Mouse (Mus musculus): Measurements from ENCODE around the gene Ift122. TPM values are rescaled to one million over a fixed set of nuclear protein-coding genes. Genes with fewer than 3 reads are reported as not detected.

The Ift122 gene
- total RNA-seq, 2 experiments from 2014 or later: 16.3 to 16.7 TPM

- no peak for DNase-seq
Measured at GRCm38 (mm10) chr6:115924829-115925228, 71.6 kb downstream of the Ift122 start.

GRCm38 (mm10) chr6:115926416-115926815 lies 73.1 kb downstream of the Ift122 start:
- no peak for DNase-seq

DNA sequence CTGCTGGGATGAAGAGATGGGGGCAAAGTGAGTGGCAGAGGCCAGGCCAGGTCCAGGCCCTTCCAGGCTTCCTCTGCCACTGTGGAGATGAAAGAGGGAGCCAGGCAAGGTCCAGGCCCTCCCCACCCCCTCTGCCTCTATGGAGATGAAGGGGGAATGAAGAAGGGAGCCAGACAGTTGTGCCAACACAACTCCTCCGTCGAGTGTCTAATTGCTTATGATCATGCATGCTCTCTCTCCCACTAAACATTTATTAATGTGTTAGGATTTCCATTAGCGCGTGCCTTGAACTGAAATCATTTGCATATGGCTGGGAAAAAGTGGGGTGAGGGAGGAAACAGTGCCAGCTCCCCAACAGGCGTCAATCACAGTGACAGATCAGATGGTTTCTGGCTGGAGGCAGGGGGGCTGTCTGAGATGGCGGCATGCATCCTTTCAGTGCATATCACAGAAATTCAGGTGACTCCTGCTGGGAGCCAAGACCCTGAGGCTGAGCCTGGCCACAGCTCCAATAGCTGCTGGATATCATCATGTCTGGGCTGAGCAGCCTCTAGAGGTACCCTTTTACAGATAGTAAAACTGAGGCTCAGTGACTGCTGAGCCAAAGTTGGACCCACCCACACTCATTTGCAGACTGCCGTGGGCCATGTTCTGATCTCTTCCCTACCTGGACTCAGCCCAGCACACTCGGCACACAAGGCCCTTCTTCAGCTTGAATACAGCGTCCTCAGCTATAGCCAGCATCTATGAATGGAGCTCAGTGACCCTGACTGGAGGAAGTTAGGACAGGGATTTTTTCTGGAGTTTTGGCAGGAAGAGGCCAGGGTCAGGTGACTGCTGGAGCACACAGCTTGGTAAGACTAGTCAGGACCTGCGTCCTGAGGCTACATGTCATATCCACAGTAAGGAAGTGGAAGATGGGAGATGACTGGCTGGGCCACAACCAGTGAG lies 74.3 kb downstream of the Ift122 start:
- no peak for DNase-seq

DNA sequence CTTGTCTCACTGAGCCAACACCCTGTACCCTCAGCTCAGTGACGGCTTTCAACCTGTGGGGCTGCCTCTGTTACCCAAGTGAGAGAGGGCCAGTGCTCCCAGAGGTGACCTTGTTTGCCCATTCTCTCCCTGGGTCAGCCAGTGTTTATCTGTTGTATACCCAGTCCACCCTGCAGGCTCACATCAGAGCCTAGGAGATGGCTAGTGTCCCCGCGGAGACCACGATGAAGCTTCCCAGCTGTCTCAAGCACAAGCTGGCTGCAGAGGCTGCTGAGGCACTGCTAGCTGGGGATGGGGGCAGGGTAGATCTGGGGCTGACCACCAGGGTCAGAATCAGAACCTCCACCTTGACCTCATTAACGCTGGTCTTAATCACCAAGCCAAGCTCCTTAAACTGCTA lies 76.7 kb downstream of the Ift122 start:
- no peak for DNase-seq

DNA sequence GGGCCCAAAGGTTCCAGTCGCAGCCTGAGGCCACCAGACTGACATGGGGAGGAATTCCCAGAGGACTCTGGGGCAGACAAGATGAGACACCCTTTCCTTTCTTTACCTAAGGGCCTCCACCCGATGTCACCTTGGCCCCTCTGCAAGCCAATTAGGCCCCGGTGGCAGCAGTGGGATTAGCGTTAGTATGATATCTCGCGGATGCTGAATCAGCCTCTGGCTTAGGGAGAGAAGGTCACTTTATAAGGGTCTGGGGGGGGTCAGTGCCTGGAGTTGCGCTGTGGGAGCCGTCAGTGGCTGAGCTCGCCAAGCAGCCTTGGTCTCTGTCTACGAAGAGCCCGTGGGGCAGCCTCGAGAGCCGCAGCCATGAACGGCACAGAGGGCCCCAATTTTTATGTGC lies 78.4 kb downstream of the Ift122 start, which contains the start of gene Rho:
Gene Rho (plus strand): TSS at position 110 of the 400 bp plus-strand sequence.
- DNase-seq: no peak

DNA sequence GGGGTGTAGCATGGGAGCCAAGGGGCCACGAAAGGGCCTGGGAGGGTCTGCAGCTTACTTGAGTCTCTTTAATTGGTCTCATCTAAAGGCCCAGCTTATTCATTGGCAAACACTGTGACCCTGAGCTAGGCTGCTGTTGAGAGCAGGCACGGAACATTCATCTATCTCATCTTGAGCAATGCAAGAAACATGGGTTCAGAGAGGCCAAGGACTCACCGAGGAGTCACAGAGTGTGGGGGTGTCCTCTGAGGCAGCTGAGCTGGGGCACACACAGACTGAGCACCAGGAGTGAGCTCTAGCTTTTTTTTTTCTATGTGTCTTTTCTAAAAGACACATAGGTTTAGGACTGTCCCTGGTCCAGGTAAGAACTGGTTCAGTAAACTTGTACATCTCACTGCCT lies 79.1 kb downstream of the Ift122 start:
- DNase-seq: peak; percentile 74 to 75

DNA sequence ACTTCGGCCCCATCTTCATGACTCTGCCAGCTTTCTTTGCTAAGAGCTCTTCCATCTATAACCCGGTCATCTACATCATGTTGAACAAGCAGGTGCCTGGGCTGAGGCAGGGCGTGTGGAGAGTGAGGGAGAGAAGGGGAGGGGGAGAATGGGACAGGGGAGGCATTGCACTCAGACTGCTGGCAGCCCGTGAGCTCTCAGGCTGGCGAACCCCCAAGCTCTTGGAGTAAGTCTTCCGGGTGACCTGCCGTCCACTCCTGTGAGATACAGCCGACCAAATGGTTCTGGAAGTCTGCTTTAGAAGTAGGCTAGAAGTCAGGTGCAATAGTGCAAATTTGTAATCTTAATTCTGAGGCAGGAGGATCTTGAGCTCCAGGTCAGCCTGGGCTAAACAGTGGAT lies 82.3 kb downstream of the Ift122 start:
- DNase-seq: no peak

GRCm38 (mm10) chr6:115938011-115938410 lies 84.7 kb downstream of the Ift122 start:
- no peak for DNase-seq

DNA sequence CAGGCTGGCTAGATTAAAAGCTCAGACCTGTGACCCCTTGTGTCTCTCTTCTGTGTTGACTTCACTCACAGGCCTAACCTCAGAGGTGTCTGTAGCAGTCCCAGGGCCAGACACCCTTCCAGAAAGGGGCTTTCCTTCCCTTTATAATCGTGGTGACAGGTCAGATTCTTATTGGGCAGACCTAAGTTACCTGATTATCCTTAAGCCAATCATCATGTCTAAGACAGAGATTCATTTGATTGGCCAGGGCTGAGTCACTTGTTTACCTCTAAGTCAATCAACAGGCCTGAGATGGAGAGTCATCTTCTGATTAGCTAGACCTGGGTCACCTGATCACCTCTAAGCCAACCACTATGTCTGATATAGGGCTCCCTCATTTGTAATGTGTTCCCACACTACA lies 85.5 kb downstream of the Ift122 start:
- DNase-seq: no peak

GRCm38 (mm10) chr6:115940603-115941002 lies 87.3 kb downstream of the Ift122 start:
- no peak for DNase-seq

GRCm38 (mm10) chr6:115941128-115941527 lies 87.9 kb downstream of the Ift122 start:
- DNase-seq: no peak

DNA sequence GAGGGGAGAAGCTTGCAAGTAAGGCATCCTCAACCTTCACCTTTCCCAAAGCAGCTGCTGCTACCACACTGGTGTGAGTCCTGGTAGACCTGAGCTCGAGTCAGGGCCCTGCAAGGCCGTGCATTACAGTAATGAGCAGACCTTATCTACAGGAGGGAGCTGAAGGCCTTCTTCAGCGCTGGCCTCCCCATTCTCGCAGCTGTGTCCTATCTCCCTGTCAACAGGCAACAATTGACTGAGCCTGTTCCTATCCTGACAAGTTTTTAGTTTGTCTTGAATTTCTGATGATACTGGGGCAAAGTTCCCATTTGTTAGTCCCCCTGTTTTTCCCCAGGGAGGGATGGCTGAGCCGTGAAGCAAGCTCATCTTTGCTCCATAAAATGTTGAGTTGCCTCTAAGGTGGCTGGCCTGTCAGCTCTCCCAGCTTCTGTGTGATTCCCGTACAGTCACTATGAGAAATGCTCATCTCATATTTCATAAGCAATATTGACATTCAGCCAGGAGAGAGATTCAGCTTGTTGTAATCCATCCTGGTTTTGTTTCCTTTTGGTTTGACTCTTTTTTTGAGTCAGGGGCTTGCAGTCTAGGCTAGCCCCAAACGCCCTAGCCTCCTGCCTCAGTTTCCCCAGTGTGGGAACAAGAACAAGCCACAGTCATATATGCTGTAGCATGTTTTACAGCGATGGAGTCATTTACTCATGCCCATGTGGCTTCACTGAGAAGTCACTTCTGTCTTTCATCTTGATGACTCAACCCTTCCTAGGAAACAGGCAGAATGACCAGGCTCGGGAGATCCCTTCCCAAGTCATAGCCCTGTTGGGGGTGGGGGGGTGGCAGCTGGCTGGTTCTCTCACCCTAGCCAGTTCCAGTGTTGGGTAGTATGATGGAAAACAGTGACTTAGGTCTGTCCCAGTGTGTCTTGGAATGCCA lies 90.5 kb downstream of the Ift122 start:
- no peak for DNase-seq

DNA sequence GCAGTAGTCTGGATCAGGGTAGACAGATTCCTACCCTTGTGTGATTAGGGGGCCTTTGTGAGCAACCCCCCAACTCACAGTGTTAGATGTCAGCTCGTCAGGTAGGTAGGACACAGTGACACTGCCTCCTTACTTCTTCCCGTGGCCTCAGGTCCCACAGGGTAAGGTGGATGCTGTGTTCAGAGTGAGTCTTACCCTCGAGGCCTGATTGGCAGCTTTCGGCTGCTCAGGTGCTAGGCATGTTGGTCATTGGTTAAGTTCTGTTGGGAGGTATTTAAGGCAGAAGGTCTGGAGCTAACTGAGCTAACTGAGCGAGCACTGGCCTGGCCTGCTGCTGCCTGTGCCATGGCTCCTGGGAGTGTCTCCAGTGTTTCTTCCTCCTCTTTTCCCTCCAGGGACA lies 91.4 kb downstream of the Ift122 start, which contains the start of gene H1foo:
Gene H1foo (plus strand): TSS at position 301 of the 400 bp plus-strand sequence.
- no peak for DNase-seq

- no peak for DNase-seq
Measured at GRCm38 (mm10) chr6:115945633-115946032, 92.4 kb downstream of the Ift122 start.

DNA sequence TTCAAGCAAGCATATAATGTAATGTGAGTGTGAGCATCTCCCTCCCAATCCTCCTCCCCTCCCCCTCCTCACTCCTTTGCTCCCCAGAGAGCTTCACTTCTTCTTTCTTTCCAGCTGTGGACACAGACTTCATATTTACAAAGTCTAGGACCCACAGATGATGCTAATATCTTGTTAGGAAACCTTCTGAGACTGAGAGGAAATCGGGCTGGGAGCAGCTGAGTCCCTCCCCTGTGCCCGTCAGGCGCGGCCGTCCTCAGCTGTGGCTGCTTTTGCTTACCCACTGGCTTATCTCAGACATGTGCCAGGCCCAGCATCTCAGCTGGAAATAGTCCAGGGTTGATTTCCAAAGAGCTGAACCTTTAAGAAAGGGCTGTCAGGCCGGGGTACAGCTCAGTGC lies 93.1 kb downstream of the Ift122 start:
- peak; percentile 50 to 65 for DNase-seq

GRCm38 (mm10) chr6:115954506-115955074 lies 101.3 kb downstream of the Ift122 start:
- DNase-seq: no peak

DNA sequence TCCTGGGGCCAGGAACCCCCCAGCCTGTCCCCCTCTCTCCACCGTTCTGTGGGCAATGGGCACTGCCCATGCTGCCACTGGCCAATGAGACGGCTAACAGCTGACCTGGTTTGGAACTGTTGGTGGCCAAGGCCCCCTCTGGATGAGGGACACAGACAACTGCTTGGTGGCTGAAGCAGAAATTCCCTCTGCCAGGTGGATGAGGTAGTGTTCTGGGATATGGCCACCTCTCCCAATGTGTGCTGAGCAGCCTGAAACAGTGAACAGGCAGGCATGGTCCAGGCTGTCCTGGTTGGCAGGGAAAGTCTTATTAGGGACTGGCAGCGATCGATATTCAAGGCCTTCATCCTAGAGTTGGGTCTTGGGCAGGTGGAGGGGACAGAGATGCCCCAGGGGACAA lies 101.9 kb downstream of the Ift122 start:
- DNase-seq: no peak

GRCm38 (mm10) chr6:115955664-115956063 lies 102.4 kb downstream of the Ift122 start:
- no peak for DNase-seq

DNA sequence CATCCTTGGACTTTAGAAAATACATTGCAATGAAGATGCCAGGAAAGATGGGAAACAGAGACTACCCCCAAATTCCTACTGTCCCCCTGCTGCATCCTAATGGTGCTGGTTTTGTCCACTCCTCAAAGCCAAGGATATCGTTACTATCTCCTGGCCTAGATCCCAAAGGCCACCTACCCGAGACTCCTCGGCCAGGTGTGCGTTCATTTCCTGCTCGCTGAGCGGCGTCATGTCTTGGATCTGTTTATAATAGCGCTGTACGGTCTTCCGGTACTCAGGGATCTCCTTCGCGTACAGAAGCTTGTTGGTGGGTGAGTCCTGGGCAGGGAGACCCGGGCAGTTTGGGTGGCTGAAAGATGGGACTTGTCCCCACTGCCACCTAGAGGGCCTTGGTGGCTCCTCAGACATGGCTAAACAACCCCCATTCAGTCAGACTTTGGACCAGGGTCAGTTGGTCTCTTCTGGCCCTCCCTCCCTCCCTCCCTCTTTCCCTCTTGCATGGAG lies 103.2 kb downstream of the Ift122 start:
- no peak for DNase-seq

- DNase-seq: peak; percentile 57 to 73
Measured at GRCm38 (mm10) chr6:115956922-115957601, 103.8 kb downstream of the Ift122 start.

- DNase-seq: peak; percentile 57 to 78
Measured at GRCm38 (mm10) chr6:115957681-115958080, 104.4 kb downstream of the Ift122 start.

Measured in adrenal gland, postnatal 36 days (tissue).